Mouse (Mus musculus): ENCODE measurements around the gene Pbx1.
"Not testable (repeated sequence)": the region's sequence is repeated elsewhere in the genome, so short reads cannot be mapped to it uniquely, and the experiment has no call there.

The Pbx1 gene

GRCm38 (mm10) chr1:168432232-168432280 is at the start of gene Pbx1:
Gene Pbx1 (minus strand): TSS chr1:168432270.
- not testable (repeated sequence) for DNase-seq

GRCm38 (mm10) chr1:168479626-168480025 is 47.6 kb upstream of the Pbx1 start:
- no peak for DNase-seq

- no peak for DNase-seq
Observed at GRCm38 (mm10) chr1:168478829-168479228, 46.8 kb upstream of the Pbx1 start.

GRCm38 (mm10) chr1:168476917-168477316 is 44.8 kb upstream of the Pbx1 start:
- no peak for DNase-seq

GRCm38 (mm10) chr1:168476216-168476897 is 44.3 kb upstream of the Pbx1 start:
- no peak for DNase-seq

- no peak for DNase-seq
Observed at GRCm38 (mm10) chr1:168475579-168476208, 43.6 kb upstream of the Pbx1 start.

- DNase-seq, result no peak
Observed at GRCm38 (mm10) chr1:168473255-168474069, 41.4 kb upstream of the Pbx1 start.

GRCm38 (mm10) chr1:168472545-168473254 is 40.6 kb upstream of the Pbx1 start:
- no peak for DNase-seq

- no peak for DNase-seq
Observed at GRCm38 (mm10) chr1:168459426-168459825, 27.4 kb upstream of the Pbx1 start.

- DNase-seq, result no peak
Observed at GRCm38 (mm10) chr1:168457191-168457747, 25.2 kb upstream of the Pbx1 start.

- no peak for DNase-seq
Observed at GRCm38 (mm10) chr1:168455178-168455577, 23.1 kb upstream of the Pbx1 start.

- no peak for DNase-seq
Observed at GRCm38 (mm10) chr1:168433671-168434070, 1.6 kb upstream of the Pbx1 start.

- peak; percentile 76 to 83 for DNase-seq
Observed at GRCm38 (mm10) chr1:168432281-168432725, 233 bp upstream of the Pbx1 start.

GRCm38 (mm10) chr1:168431711-168432231 is 299 bp downstream of the Pbx1 start:
- peak in 1 of 2 experiments; percentile 41 for DNase-seq

GRCm38 (mm10) chr1:168430868-168431710 is 981 bp downstream of the Pbx1 start:
- DNase-seq, result peak; percentile 9 to 12

- DNase-seq, result no peak
Observed at GRCm38 (mm10) chr1:168429856-168430644, 2.0 kb downstream of the Pbx1 start.

GRCm38 (mm10) chr1:168429406-168429805 is 2.7 kb downstream of the Pbx1 start:
- DNase-seq, result no peak

- DNase-seq, result no peak
Observed at GRCm38 (mm10) chr1:168428255-168428654, 3.8 kb downstream of the Pbx1 start.

- DNase-seq, result no peak
Observed at GRCm38 (mm10) chr1:168427596-168427995, 4.5 kb downstream of the Pbx1 start.

GRCm38 (mm10) chr1:168426900-168427299 is 5.2 kb downstream of the Pbx1 start:
- no peak for DNase-seq

- DNase-seq, result no peak
Observed at GRCm38 (mm10) chr1:168426281-168426680, 5.8 kb downstream of the Pbx1 start.

All from spleen, adult 18-20 months (tissue).